Mouse (Mus musculus): Measurements from ENCODE around the gene Tmem39a.

GRCm38 (mm10) chr16:38521211-38521987 is 37.1 kb upstream of the Tmem39a start:
- TF ChIP-seq E2F4 (IDR thresholded peaks at IDR 0.05; ENCODE audit: insufficient replicate concordance, low read depth, low read length) (no peak), NELFE (IDR thresholded peaks at IDR 0.05; ENCODE audit: low read depth, low read length) (no peak), RAD21 (IDR thresholded peaks at IDR 0.05; ENCODE audit: low read depth, low read length) (no peak), SMC3 (IDR thresholded peaks at IDR 0.05; ENCODE audit: low read depth, low read length) (no peak), CHD1 (IDR thresholded peaks at IDR 0.05; ENCODE audit: low read depth, low read length) (no peak), UBTF (IDR thresholded peaks at IDR 0.05; ENCODE audit: low read depth, low read length) (no peak), CTCF (conservative IDR thresholded peaks at IDR 0.05 in 1 of 2, IDR thresholded peaks at IDR 0.05 in 1 of 2; ENCODE audit: low read depth in 2 of 2, low read length in 2 of 2) (no peak), POLR2A (IDR thresholded peaks at IDR 0.05; ENCODE audit: low read depth, low read length) (no peak), TCF12 (IDR thresholded peaks at IDR 0.05; ENCODE audit: low read depth, low read length) (no peak), NRF1 (IDR thresholded peaks at IDR 0.05; ENCODE audit: low read depth, low read length) (no peak), MEF2A (IDR thresholded peaks at IDR 0.05; ENCODE audit: borderline replicate concordance, low read depth, low read length) (no peak), EP300 (IDR thresholded peaks at IDR 0.05; ENCODE audit: low read length) (no peak), RCOR1 (conservative IDR thresholded peaks at IDR 0.05; ENCODE audit: low read depth, low read length) (no peak), JUND (conservative IDR thresholded peaks at IDR 0.05; ENCODE audit: low read depth, low read length) (no peak)
